Mouse (Mus musculus) heart, embryonic 16.5 days (tissue): ENCODE data around the gene Siah1a. TPM values are rescaled to one million over a fixed set of nuclear protein-coding genes. Genes with fewer than 3 reads are reported as not detected.

Experiments used
- ATAC-seq: fragments of 200-750 bp; cut with Nextera tagmentation; replicated peaks from 2 replicates; pipeline ENCODE4 v1.8.0; 2017; ENCODE audit warnings: moderate number of reproducible peaks; ENCODE audit not compliant: insufficient read depth, low FRiP score; ENCODE audit errors: extremely low read depth
- H3K27ac ChIP-seq: fragments of 300-500 bp; sonication (generic); 2 replicates; pipeline ENCODE4 v1.5.1; 2014; ENCODE audit warnings: mild to moderate bottlenecking, low read length, control low read depth, moderate library complexity
- H3K27me3 ChIP-seq: fragments of 300-500 bp; sonication (generic); 2 replicates; pipeline ENCODE4 v1.6.1; 2014; ENCODE audit warnings: low read length, mixed read lengths; ENCODE audit not compliant: control insufficient read depth, insufficient read depth
- H3K36me3 ChIP-seq: fragments of 300-500 bp; sonication (generic); 2 replicates; pipeline ENCODE4 v1.6.1; 2014; ENCODE audit not compliant: control insufficient read depth, insufficient read depth
- H3K4me1 ChIP-seq: fragments of 300-500 bp; sonication (generic); 2 replicates; pipeline ENCODE4 v1.6.1; 2014; ENCODE audit warnings: low read length, mixed read lengths; ENCODE audit not compliant: control insufficient read depth, insufficient read depth
- H3K4me2 ChIP-seq: fragments of 300-500 bp; sonication (generic); 2 replicates; pipeline ENCODE4 v1.6.1; 2014; ENCODE audit warnings: low read depth, mild to moderate bottlenecking, control low read depth, low read length
- H3K4me3 ChIP-seq: fragments of 300-500 bp; sonication (generic); 2 replicates; pipeline ENCODE4 v1.5.1; 2014; ENCODE audit warnings: mild to moderate bottlenecking, control low read depth, low read length
- H3K9ac ChIP-seq: fragments of 300-500 bp; sonication (generic); 2 replicates; pipeline ENCODE4 v1.6.1; 2014; ENCODE audit warnings: low read length, control low read depth
- H3K9me3 ChIP-seq: fragments of 300-500 bp; sonication (generic); replicated peaks from 2 replicates; pipeline ENCODE4 v1.6.1; 2016; ENCODE audit warnings: low read length; ENCODE audit not compliant: control insufficient read depth
- WGBS: fragments of 180-500 bp; shearing (Covaris S2); extraction: QIAGEN DNeasy Blood & Tissue Kit; methylation state at CpG from one replicate; pipeline ENCODE4 v1.1.7; 2014; 5-methylcytosine and 5-hydroxymethylcytosine counted together
- polyA plus RNA-seq: library from polyadenylated mRNA; unstranded; fragments of >200 nt; fragmentation: Nextera tagmentation; extraction: Ambion mirVana; gene quantifications from 2 replicates; pipeline ENCODE4 v1.2.1, GENCODE M21; 2015

Siah1a gene
- polyA plus RNA-seq, 1 experiment from 2014 or later = 30.0 TPM

GRCm38 (mm10) chr8:86718332-86718994 lies 27.3 kb downstream of the Siah1a start:
- Histone ChIP-seq H3K4me2 (no peak overlapping the region), H3K9me3 (no peaks in the 10 kb centered on the region), H3K9ac (no peak overlapping the region), H3K4me3 (no peak overlapping the region), H3K27me3 (no peaks in the 10 kb centered on the region), H3K36me3 (peaks cover 22% of the 10 kb centered on the region), H3K4me1 (no peaks in the 10 kb centered on the region), H3K27ac (no peak overlapping the region)
- ATAC-seq = no peak
- WGBS = 81% methylated on average over 2 of the region's 2 CpGs

GRCm38 (mm10) chr8:86713407-86714188 lies 32.1 kb downstream of the Siah1a start:
- ATAC-seq = no peak
- 82% methylated on average over 14 of the region's 14 CpGs for WGBS
- Histone ChIP-seq H3K27me3 (no peaks in the 10 kb centered on the region), H3K4me1 (no peaks in the 10 kb centered on the region), H3K36me3 (peaks cover 16% of the 10 kb centered on the region), H3K4me3 (no peak overlapping the region), H3K9me3 (no peaks in the 10 kb centered on the region), H3K4me2 (no peak overlapping the region), H3K27ac (no peak overlapping the region), H3K9ac (no peak overlapping the region)

- no peaks in the 10 kb centered on the region for H3K9me3 ChIP-seq
- H3K4me1 ChIP-seq = no peaks in the 10 kb centered on the region
- H3K9ac ChIP-seq = no peak overlapping the region
- WGBS = 80% methylated on average over 3 of the region's 3 CpGs
- no peak for ATAC-seq
- H3K4me3 ChIP-seq = no peak overlapping the region
- no peak overlapping the region for H3K27ac ChIP-seq
- H3K27me3 ChIP-seq = no peaks in the 10 kb centered on the region
- H3K4me2 ChIP-seq = no peak overlapping the region
- peaks cover 15% of the 10 kb centered on the region for H3K36me3 ChIP-seq
These were observed 33.1 kb downstream of the Siah1a start for GRCm38 (mm10) chr8:86712594-86712993.

GRCm38 (mm10) chr8:86707873-86708272 lies 37.9 kb downstream of the Siah1a start:
- Histone ChIP-seq H3K4me3 (no peak overlapping the region), H3K4me2 (no peak overlapping the region), H3K9ac (no peak overlapping the region), H3K4me1 (no peaks in the 10 kb centered on the region), H3K36me3 (peaks cover 2% of the 10 kb centered on the region; the same call in 1 of the 2 replicates), H3K27me3 (no peaks in the 10 kb centered on the region), H3K27ac (no peak overlapping the region), H3K9me3 (no peaks in the 10 kb centered on the region)
- 59% methylated on average over 4 of the region's 4 CpGs for WGBS
- peak; percentile 37; the same call in 1 of the 2 replicates for ATAC-seq

GRCm38 (mm10) chr8:86706756-86707155 lies 39.0 kb downstream of the Siah1a start:
- ATAC-seq = no peak

GRCm38 (mm10) chr8:86705317-86705716 lies 40.4 kb downstream of the Siah1a start:
- no peak for ATAC-seq
- H3K4me1 ChIP-seq = no peaks in the 10 kb centered on the region
- H3K9ac ChIP-seq = no peak overlapping the region
- whole genome bisulfite sequencing = 81% methylated on average over 3 of the region's 3 CpGs
- H3K27me3 ChIP-seq = no peaks in the 10 kb centered on the region
- H3K27ac ChIP-seq = no peak overlapping the region
- no peak overlapping the region for H3K4me3 ChIP-seq
- no peak overlapping the region for H3K4me2 ChIP-seq
- H3K9me3 ChIP-seq = no peaks in the 10 kb centered on the region
- H3K36me3 ChIP-seq = peaks cover 2% of the 10 kb centered on the region; the same call in 1 of the 2 replicates

More at GRCm38 (mm10) chr8:86706756-86707155, 39.0 kb downstream of the Siah1a start:
- H3K4me1 ChIP-seq = no peaks in the 10 kb centered on the region
- 77% methylated on average over 5 of the region's 5 CpGs for WGBS
- no peak overlapping the region for H3K27ac ChIP-seq
- H3K9ac ChIP-seq = no peak overlapping the region
- peaks cover 2% of the 10 kb centered on the region; the same call in 1 of the 2 replicates for H3K36me3 ChIP-seq
- H3K4me2 ChIP-seq = no peak overlapping the region
- H3K9me3 ChIP-seq = no peaks in the 10 kb centered on the region
- no peaks in the 10 kb centered on the region for H3K27me3 ChIP-seq
- H3K4me3 ChIP-seq = no peak overlapping the region

- Histone ChIP-seq H3K9ac (no peak overlapping the region), H3K27ac (no peak overlapping the region), H3K4me3 (no peak overlapping the region), H3K9me3 (no peaks in the 10 kb centered on the region), H3K36me3 (no peaks in the 10 kb centered on the region), H3K4me1 (peaks cover 11% of the 10 kb centered on the region), H3K27me3 (no peaks in the 10 kb centered on the region), H3K4me2 (no peak overlapping the region)
- WGBS = 77% methylated on average over 3 of the region's 3 CpGs
- ATAC-seq = no peak
These were observed 43.3 kb downstream of the Siah1a start for GRCm38 (mm10) chr8:86702453-86702852.

GRCm38 (mm10) chr8:86699471-86699870 lies 46.3 kb downstream of the Siah1a start:
- peaks cover 11% of the 10 kb centered on the region for H3K4me1 ChIP-seq
- H3K27me3 ChIP-seq = no peaks in the 10 kb centered on the region
- peaks cover 3% of the 10 kb centered on the region for H3K36me3 ChIP-seq
- H3K9me3 ChIP-seq = no peaks in the 10 kb centered on the region
- 82% methylated on average over 12 of the region's 12 CpGs for WGBS
- no peak overlapping the region for H3K4me2 ChIP-seq
- H3K9ac ChIP-seq = no peak overlapping the region
- no peak for ATAC-seq
- no peak overlapping the region for H3K27ac ChIP-seq
- no peak overlapping the region for H3K4me3 ChIP-seq

GRCm38 (mm10) chr8:86698811-86699421 lies 46.8 kb downstream of the Siah1a start:
- WGBS = 47% methylated on average over 1 of the region's 1 CpGs
- ATAC-seq = no peak; the same call in 1 of the 2 replicates
- no peaks in the 10 kb centered on the region for H3K9me3 ChIP-seq
- H3K4me1 ChIP-seq = peaks cover 11% of the 10 kb centered on the region
- no peaks in the 10 kb centered on the region for H3K27me3 ChIP-seq
- peak overlapping the region; percentile 47; the same call in 1 of the 2 replicates for H3K27ac ChIP-seq
- no peak overlapping the region for H3K4me3 ChIP-seq
- peaks cover 3% of the 10 kb centered on the region for H3K36me3 ChIP-seq
- H3K9ac ChIP-seq = no peak overlapping the region
- no peak overlapping the region for H3K4me2 ChIP-seq
